Mouse (Mus musculus): ENCODE results near the gene Ubtd1. TPM values are rescaled to one million over a fixed set of nuclear protein-coding genes. Genes with fewer than 3 reads are reported as not detected.

Ubtd1 gene
- polyA plus RNA-seq, 1 experiment from 2014 or later = 12.5 TPM

DNA sequence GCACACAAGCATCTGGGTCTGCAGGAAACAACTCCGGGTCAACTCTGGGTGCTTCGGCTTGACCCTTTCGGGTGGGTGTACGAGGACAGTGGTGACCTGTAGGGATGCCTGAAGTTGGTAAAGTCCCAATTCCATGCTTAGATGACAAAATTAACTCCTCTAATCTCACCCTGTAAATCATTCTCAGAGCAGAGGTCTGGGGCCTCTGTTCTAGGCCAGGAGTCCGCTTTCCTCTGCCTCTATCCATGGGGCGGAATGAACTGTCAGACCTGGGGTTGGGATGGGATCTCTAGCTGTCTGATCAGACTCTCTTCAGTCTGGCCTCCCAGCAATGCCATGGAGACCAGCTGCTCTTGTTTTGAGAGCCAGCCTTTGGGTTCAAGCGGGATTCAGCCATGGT is 79.9 kb downstream of the Ubtd1 start:
- Histone ChIP-seq H3K9ac (ENCODE audit: low read depth, low read length) (no peak overlapping the region), H3K4me2 (replicated peaks; ENCODE audit: low read depth) (no peak overlapping the region), H3K9me3 (ENCODE audit: control insufficient read depth) (no peaks in the 10 kb centered on the region), H3K27me3 (replicated peaks; ENCODE audit: control insufficient read depth, insufficient read depth, low read length) (no peaks in the 10 kb centered on the region), H3K36me3 (ENCODE audit: control insufficient read depth, insufficient read depth) (no peaks in the 10 kb centered on the region), H3K4me3 (ENCODE audit: low read depth, low read length) (no peak overlapping the region), H3K4me1 (replicated peaks; ENCODE audit: control insufficient read depth, insufficient read depth, low read length) (no peaks in the 10 kb centered on the region), H3K27ac (ENCODE audit: low read depth, low read length) (peak overlapping the region; percentile 63; the same call in 1 of the 2 replicates)
- peak; percentile 60 for ATAC-seq
- TF ChIP-seq CTCF (IDR thresholded peaks at IDR 0.05; ENCODE audit: low read depth) = no peak
- 78% methylated on average over 7 of the region's 7 CpGs for WGBS

DNA sequence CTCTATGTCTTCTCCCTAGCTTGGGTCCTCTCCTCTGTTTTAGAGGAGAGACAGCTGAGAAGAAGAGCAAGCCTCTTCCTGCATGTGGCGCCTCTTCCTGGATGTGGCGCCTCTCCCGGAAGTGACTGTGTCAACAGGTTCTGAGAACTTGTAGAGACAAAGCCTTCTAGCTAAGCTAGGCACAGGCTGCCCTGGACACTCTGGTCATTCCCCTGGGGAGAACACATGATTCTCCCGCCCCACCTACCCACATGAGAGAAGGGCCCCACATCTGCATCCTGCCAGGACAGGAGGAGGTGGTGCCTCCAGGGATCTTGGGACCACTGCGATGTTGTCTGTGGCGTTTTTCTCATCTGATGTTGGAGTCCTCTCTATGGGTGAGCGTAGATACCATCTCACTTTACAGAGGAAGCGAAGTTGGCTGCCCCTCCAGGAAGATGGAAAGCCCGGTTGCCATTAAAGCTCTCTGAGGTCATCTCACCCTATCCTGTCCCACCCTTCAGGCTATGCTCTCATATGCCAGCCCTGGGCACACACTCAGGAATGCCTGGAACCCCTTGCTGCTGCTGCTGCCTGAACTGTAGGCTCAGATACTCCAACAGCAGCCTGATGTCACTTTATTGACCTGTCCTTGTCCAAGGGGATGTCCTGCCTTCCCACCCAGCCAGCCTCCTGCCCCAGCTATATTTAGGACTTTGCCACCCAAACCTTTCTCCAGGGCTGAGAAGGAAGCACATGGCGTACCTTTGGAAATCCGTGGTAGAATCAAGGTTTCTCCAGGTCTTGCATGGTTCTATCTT is 87.1 kb downstream of the Ubtd1 start:
- Histone ChIP-seq H3K9ac (ENCODE audit: low read depth, low read length) (no peak overlapping the region), H3K4me3 (ENCODE audit: low read depth, low read length) (no peak overlapping the region), H3K4me1 (replicated peaks; ENCODE audit: control insufficient read depth, insufficient read depth, low read length) (peaks cover 4% of the 10 kb centered on the region; the same call in 1 of the 2 replicates), H3K27me3 (replicated peaks; ENCODE audit: control insufficient read depth, insufficient read depth, low read length) (no peaks in the 10 kb centered on the region), H3K27ac (ENCODE audit: low read depth, low read length) (no peak overlapping the region), H3K36me3 (ENCODE audit: control insufficient read depth, insufficient read depth) (no peaks in the 10 kb centered on the region), H3K9me3 (ENCODE audit: control insufficient read depth) (no peaks in the 10 kb centered on the region), H3K4me2 (replicated peaks; ENCODE audit: low read depth) (no peak overlapping the region)
- no peak for ATAC-seq
- TF ChIP-seq CTCF (IDR thresholded peaks at IDR 0.05; ENCODE audit: low read depth) = no peak
- WGBS = 75% methylated on average over 11 of the region's 11 CpGs

DNA sequence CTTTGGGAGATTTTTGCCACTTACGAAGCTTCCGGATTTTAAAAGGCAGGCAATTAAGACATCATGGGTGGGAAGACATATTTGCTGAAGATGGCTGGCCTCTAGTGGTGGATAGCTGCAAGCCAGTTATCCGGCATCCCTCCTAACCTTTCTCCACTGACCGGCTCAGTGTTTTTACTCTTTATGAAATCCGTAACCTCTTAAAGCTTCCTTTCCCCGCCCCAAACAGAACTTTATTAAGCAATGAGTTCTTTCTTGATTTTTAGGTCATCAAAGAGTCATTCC is 87.6 kb downstream of the Ubtd1 start:
- no peak overlapping the region for H3K4me2 ChIP-seq (replicated peaks; ENCODE audit: low read depth)
- H3K4me3 ChIP-seq (ENCODE audit: low read depth, low read length) = no peak overlapping the region
- no peak for ATAC-seq
- no peak overlapping the region for H3K9ac ChIP-seq (ENCODE audit: low read depth, low read length)
- peaks cover 4% of the 10 kb centered on the region; the same call in 1 of the 2 replicates for H3K4me1 ChIP-seq (replicated peaks; ENCODE audit: control insufficient read depth, insufficient read depth, low read length)
- no peak overlapping the region for H3K27ac ChIP-seq (ENCODE audit: low read depth, low read length)
- no peaks in the 10 kb centered on the region for H3K36me3 ChIP-seq (ENCODE audit: control insufficient read depth, insufficient read depth)
- WGBS = 49% methylated on average over 6 of the region's 6 CpGs
- no peaks in the 10 kb centered on the region for H3K27me3 ChIP-seq (replicated peaks; ENCODE audit: control insufficient read depth, insufficient read depth, low read length)
- no peaks in the 10 kb centered on the region for H3K9me3 ChIP-seq (ENCODE audit: control insufficient read depth)
- TF ChIP-seq CTCF (IDR thresholded peaks at IDR 0.05; ENCODE audit: low read depth) = peak; percentile 79

- TF ChIP-seq CTCF (IDR thresholded peaks at IDR 0.05; ENCODE audit: low read depth) = peak; percentile 54
- no peaks in the 10 kb centered on the region for H3K27me3 ChIP-seq (replicated peaks; ENCODE audit: control insufficient read depth, insufficient read depth, low read length)
- no peak overlapping the region for H3K4me3 ChIP-seq (ENCODE audit: low read depth, low read length)
- WGBS = 77% methylated on average over 7 of the region's 7 CpGs
- H3K36me3 ChIP-seq (ENCODE audit: control insufficient read depth, insufficient read depth) = no peaks in the 10 kb centered on the region
- no peak overlapping the region for H3K9ac ChIP-seq (ENCODE audit: low read depth, low read length)
- no peak for ATAC-seq
- H3K4me1 ChIP-seq (replicated peaks; ENCODE audit: control insufficient read depth, insufficient read depth, low read length) = peaks cover 4% of the 10 kb centered on the region; the same call in 1 of the 2 replicates
- peak overlapping the region; percentile 97 for H3K27ac ChIP-seq (ENCODE audit: low read depth, low read length)
- H3K9me3 ChIP-seq (ENCODE audit: control insufficient read depth) = no peaks in the 10 kb centered on the region
- H3K4me2 ChIP-seq (replicated peaks; ENCODE audit: low read depth) = no peak overlapping the region; the same call in 1 of the 2 replicates
Measured at GRCm38 (mm10) chr19:42071221-42071620, 89.7 kb downstream of the Ubtd1 start.

DNA sequence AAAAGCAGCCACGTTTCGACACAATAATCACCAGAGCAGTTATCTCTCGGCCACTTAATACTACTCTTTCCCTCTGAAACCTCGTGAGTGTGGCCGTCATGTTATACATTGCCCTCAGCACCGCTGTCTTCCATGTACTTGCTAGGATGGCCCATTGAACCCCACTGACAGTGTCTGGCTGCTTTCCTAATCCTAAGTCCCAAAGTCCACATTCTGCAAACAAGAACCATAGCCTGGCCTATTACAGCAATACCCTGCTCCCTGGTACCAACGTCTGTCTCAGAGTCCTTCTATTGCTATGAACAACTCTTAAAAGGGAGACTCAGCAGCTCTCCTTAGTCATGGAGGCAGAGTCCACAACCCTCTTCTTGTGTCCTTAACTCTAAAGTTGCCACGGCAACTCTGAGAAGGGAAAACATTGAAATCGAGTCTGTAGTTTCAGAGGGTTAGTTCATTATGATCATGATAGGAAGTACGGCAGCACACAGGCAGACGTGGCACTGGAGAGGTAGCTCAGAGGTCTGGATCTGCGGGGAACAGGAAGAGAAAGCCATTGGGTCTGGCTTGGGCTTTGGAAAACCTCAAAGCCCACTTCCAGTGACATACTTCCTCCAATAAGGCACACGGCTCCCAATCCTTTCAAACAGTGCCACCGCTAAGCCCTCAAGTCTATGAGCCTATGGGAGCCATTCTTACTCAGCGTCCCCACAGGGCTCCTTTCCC is 90.5 kb downstream of the Ubtd1 start:
- TF ChIP-seq CTCF (IDR thresholded peaks at IDR 0.05; ENCODE audit: low read depth) = no peak
- peak; percentile 93 for ATAC-seq
- 51% methylated on average over 15 of the region's 15 CpGs for WGBS
- Histone ChIP-seq H3K36me3 (ENCODE audit: control insufficient read depth, insufficient read depth) (no peaks in the 10 kb centered on the region), H3K4me1 (replicated peaks; ENCODE audit: control insufficient read depth, insufficient read depth, low read length) (peaks cover 4% of the 10 kb centered on the region; the same call in 1 of the 2 replicates), H3K27ac (ENCODE audit: low read depth, low read length) (peak overlapping the region; percentile 97), H3K4me3 (ENCODE audit: low read depth, low read length) (no peak overlapping the region), H3K9me3 (ENCODE audit: control insufficient read depth) (no peaks in the 10 kb centered on the region), H3K9ac (ENCODE audit: low read depth, low read length) (peak overlapping the region; percentile 34), H3K27me3 (replicated peaks; ENCODE audit: control insufficient read depth, insufficient read depth, low read length) (no peaks in the 10 kb centered on the region), H3K4me2 (replicated peaks; ENCODE audit: low read depth) (no peak overlapping the region; the same call in 1 of the 2 replicates)

- Histone ChIP-seq H3K4me2 (replicated peaks; ENCODE audit: low read depth) (no peak overlapping the region), H3K4me1 (replicated peaks; ENCODE audit: control insufficient read depth, insufficient read depth, low read length) (peaks cover 4% of the 10 kb centered on the region; the same call in 1 of the 2 replicates), H3K27ac (ENCODE audit: low read depth, low read length) (peak overlapping the region; percentile 97), H3K4me3 (ENCODE audit: low read depth, low read length) (no peak overlapping the region), H3K36me3 (ENCODE audit: control insufficient read depth, insufficient read depth) (no peaks in the 10 kb centered on the region), H3K9me3 (ENCODE audit: control insufficient read depth) (no peaks in the 10 kb centered on the region), H3K9ac (ENCODE audit: low read depth, low read length) (peak overlapping the region; percentile 34; the same call in 1 of the 2 replicates), H3K27me3 (replicated peaks; ENCODE audit: control insufficient read depth, insufficient read depth, low read length) (no peaks in the 10 kb centered on the region)
- peak; percentile 41 for ATAC-seq
- TF ChIP-seq CTCF (IDR thresholded peaks at IDR 0.05; ENCODE audit: low read depth) = peak; percentile 80
- 62% methylated on average over 7 of the region's 7 CpGs for WGBS
Measured at GRCm38 (mm10) chr19:42072802-42073201, 91.2 kb downstream of the Ubtd1 start.

All from intestine, postnatal 0 days (tissue).